Mouse (Mus musculus) cerebral cortex, adult 2 months (tissue): ENCODE data around the gene Ap1m2.

Source experiments
- WGBS: fragments of 180-500 bp; shearing (Covaris S2); methylation state at CpG from one replicate; pipeline ENCODE4 v1.1.7; 2018; 5-methylcytosine and 5-hydroxymethylcytosine counted together

Gene Ap1m2

GRCm38 (mm10) chr9:21324269-21324668, 12.1 kb upstream of the Ap1m2 start:
- 84% methylated on average over 11 of the region's 11 CpGs for WGBS

GRCm38 (mm10) chr9:21322917-21323297, 10.8 kb upstream of the Ap1m2 start:
- 83% methylated on average over 8 of the region's 8 CpGs for WGBS

- 48% methylated on average over 19 of the region's 19 CpGs for WGBS
These were observed 10.2 kb upstream of the Ap1m2 start for GRCm38 (mm10) chr9:21322211-21322916.

GRCm38 (mm10) chr9:21321513-21321835, 9.3 kb upstream of the Ap1m2 start:
- 9% methylated on average over 6 of the region's 6 CpGs for WGBS

GRCm38 (mm10) chr9:21320619-21321512, 8.7 kb upstream of the Ap1m2 start, which contains the start of gene Slc44a2:
Slc44a2 (plus strand) TSS chr9:21320698.
- 1% methylated on average over 52 of the region's 52 CpGs for WGBS

- WGBS = 16% methylated on average over 4 of the region's 4 CpGs
These were observed 8.1 kb upstream of the Ap1m2 start for GRCm38 (mm10) chr9:21320280-21320618.

- WGBS = 93% methylated on average over 4 of the region's 4 CpGs
These were observed 7.4 kb upstream of the Ap1m2 start for GRCm38 (mm10) chr9:21319503-21319902.

- 94% methylated on average over 6 of the region's 6 CpGs for WGBS
These were observed 6.7 kb upstream of the Ap1m2 start for GRCm38 (mm10) chr9:21318792-21319191.

- 80% methylated on average over 7 of the region's 7 CpGs for WGBS
These were observed 4.6 kb upstream of the Ap1m2 start for GRCm38 (mm10) chr9:21316696-21317095.

GRCm38 (mm10) chr9:21315421-21315820, 3.3 kb upstream of the Ap1m2 start:
- WGBS = 64% methylated on average over 5 of the region's 5 CpGs

GRCm38 (mm10) chr9:21314367-21315140, 2.4 kb upstream of the Ap1m2 start:
- WGBS = 95% methylated on average over 9 of the region's 9 CpGs

GRCm38 (mm10) chr9:21313394-21313793, 1.3 kb upstream of the Ap1m2 start:
- WGBS = 11% methylated on average over 11 of the region's 11 CpGs

GRCm38 (mm10) chr9:21311695-21312094, 442 bp downstream of the Ap1m2 start:
- WGBS = 49% methylated on average over 7 of the region's 7 CpGs

- 66% methylated on average over 15 of the region's 15 CpGs for WGBS
These were observed 2.9 kb downstream of the Ap1m2 start for GRCm38 (mm10) chr9:21309150-21309741.

GRCm38 (mm10) chr9:21305065-21305464, 7.1 kb downstream of the Ap1m2 start:
- 91% methylated on average over 7 of the region's 7 CpGs for WGBS

- 91% methylated on average over 10 of the region's 10 CpGs for WGBS
These were observed 13.1 kb downstream of the Ap1m2 start for GRCm38 (mm10) chr9:21299014-21299413.

GRCm38 (mm10) chr9:21292271-21292670, 19.9 kb downstream of the Ap1m2 start:
- WGBS = 95% methylated on average over 3 of the region's 3 CpGs

- WGBS = 14% methylated on average over 7 of the region's 7 CpGs
These were observed 20.3 kb downstream of the Ap1m2 start for GRCm38 (mm10) chr9:21291868-21292267.

GRCm38 (mm10) chr9:21291022-21291787, 20.9 kb downstream of the Ap1m2 start, which contains the start of gene Cdkn2d:
Cdkn2d (minus strand) TSS chr9:21291407.
- WGBS = under 1% methylated on average over 50 of the region's 51 CpGs

- under 1% methylated on average over 20 of the region's 20 CpGs for WGBS
These were observed 21.5 kb downstream of the Ap1m2 start for GRCm38 (mm10) chr9:21290589-21290988.

- WGBS = 76% methylated on average over 2 of the region's 2 CpGs
These were observed 22.8 kb downstream of the Ap1m2 start for GRCm38 (mm10) chr9:21289337-21289671.
